Mouse (Mus musculus) forebrain, embryonic 15.5 days (tissue): ENCODE results near the gene Lrfn3. TPM values are rescaled to one million over a fixed set of nuclear protein-coding genes. Genes with fewer than 3 reads are reported as not detected.
A peak's percentile ranks its signal among the peaks of the same experiment; 100 is the strongest.

Experiments
- ATAC-seq: fragments of 200-750 bp; cut with Nextera tagmentation; replicated peaks from 2 replicates; pipeline ENCODE4 v1.8.0; 2017; ENCODE audit warnings: mild to moderate bottlenecking, moderate TSS enrichment, moderate library complexity
- H3K27ac ChIP-seq: fragments of 300-500 bp; sonication (generic); replicated peaks from 2 replicates; pipeline ENCODE4 v1.5.1; 2015; ENCODE audit warnings: mild to moderate bottlenecking, inconsistent platforms
- H3K27me3 ChIP-seq: fragments of 300-500 bp; sonication (generic); 2 replicates; pipeline ENCODE4 v1.6.1; 2015; ENCODE audit warnings: inconsistent platforms
- H3K36me3 ChIP-seq: fragments of 300-500 bp; sonication (generic); 2 replicates; pipeline ENCODE4 v1.6.1; 2015; ENCODE audit warnings: mild to moderate bottlenecking, inconsistent platforms
- H3K4me1 ChIP-seq: fragments of 300-500 bp; sonication (generic); 2 replicates; pipeline ENCODE4 v1.6.1; 2015; ENCODE audit warnings: inconsistent platforms
- H3K4me2 ChIP-seq: fragments of 300-500 bp; sonication (generic); replicated peaks from 2 replicates; pipeline ENCODE4 v1.6.1; 2015; ENCODE audit warnings: mild to moderate bottlenecking, inconsistent platforms
- H3K4me3 ChIP-seq: fragments of 300-500 bp; sonication (generic); 2 replicates; pipeline ENCODE4 v1.5.1; 2015; ENCODE audit warnings: mild to moderate bottlenecking, inconsistent platforms
- H3K9ac ChIP-seq: fragments of 300-500 bp; sonication (generic); replicated peaks from 2 replicates; pipeline ENCODE4 v1.6.1; 2015; ENCODE audit warnings: mild to moderate bottlenecking, inconsistent platforms
- H3K9me3 ChIP-seq: fragments of 300-500 bp; sonication (generic); 2 replicates; pipeline ENCODE4 v1.6.1; 2016; ENCODE audit warnings: inconsistent platforms
- WGBS: fragments of 180-500 bp; shearing (Covaris S2); methylation state at CpG from one replicate; pipeline ENCODE4 v1.1.7; 2015; ENCODE audit warnings: mixed read lengths; 5-methylcytosine and 5-hydroxymethylcytosine counted together
- polyA plus RNA-seq: library from polyadenylated mRNA; unstranded; fragments of >200 nt; fragmentation: Nextera tagmentation; extraction: Ambion mirVana; gene quantifications from 2 replicates; pipeline ENCODE4 v1.2.1, GENCODE M21; 2015

Lrfn3 gene
- polyA plus RNA-seq, 1 experiment from 2014 or later = 12.3 TPM

- Histone ChIP-seq H3K36me3 (no peaks in the 10 kb centered on the region), H3K27ac (peak overlapping the region; percentile 78), H3K4me1 (peaks cover 4% of the 10 kb centered on the region; the same call in 1 of the 2 replicates), H3K9ac (peak overlapping the region; percentile 53), H3K4me3 (peak overlapping the region; percentile 48), H3K9me3 (no peaks in the 10 kb centered on the region), H3K27me3 (no peaks in the 10 kb centered on the region), H3K4me2 (peak overlapping the region; percentile 52)
- WGBS = under 1% methylated on average over 21 of the region's 21 CpGs
- peak; percentile 100 for ATAC-seq
Observed at GRCm38 (mm10) chr7:30373501-30373962, 11.0 kb upstream of the Lrfn3 start.

GRCm38 (mm10) chr7:30367466-30367865 is 4.9 kb upstream of the Lrfn3 start:
- WGBS = 75% methylated on average over 2 of the region's 2 CpGs
- H3K9ac ChIP-seq = no peak overlapping the region
- H3K9me3 ChIP-seq = no peaks in the 10 kb centered on the region
- no peaks in the 10 kb centered on the region for H3K36me3 ChIP-seq
- no peak overlapping the region for H3K4me2 ChIP-seq
- ATAC-seq = no peak
- no peak overlapping the region for H3K27ac ChIP-seq
- 0 out of 2 replicates have a peak, but pooled peaks cover 3% of the 10 kb centered on the region for H3K27me3 ChIP-seq
- no peak overlapping the region for H3K4me3 ChIP-seq
- H3K4me1 ChIP-seq = peaks cover 9% of the 10 kb centered on the region

- peak; percentile 46 for ATAC-seq
- Histone ChIP-seq H3K27ac (peak overlapping the region; percentile 38; the same call in 1 of the 2 replicates), H3K27me3 (0 out of 2 replicates have a peak, but pooled peaks cover 3% of the 10 kb centered on the region), H3K9me3 (no peaks in the 10 kb centered on the region), H3K4me2 (peak overlapping the region; percentile 90), H3K9ac (peak overlapping the region; percentile 79), H3K36me3 (peaks cover 10% of the 10 kb centered on the region), H3K4me1 (peaks cover 46% of the 10 kb centered on the region), H3K4me3 (peak overlapping the region; percentile 63)
- WGBS = 69% methylated on average over 6 of the region's 6 CpGs
Observed at GRCm38 (mm10) chr7:30363344-30363738, 769 bp upstream of the Lrfn3 start.

- no peak overlapping the region; the same call in 1 of the 2 replicates for H3K4me2 ChIP-seq
- H3K4me1 ChIP-seq = peaks cover 60% of the 10 kb centered on the region
- no peak for ATAC-seq
- no peak overlapping the region for H3K9ac ChIP-seq
- 0 out of 2 replicates have a peak, but pooled peaks cover 3% of the 10 kb centered on the region for H3K27me3 ChIP-seq
- no peak overlapping the region for H3K4me3 ChIP-seq
- no peaks in the 10 kb centered on the region for H3K9me3 ChIP-seq
- peaks cover 23% of the 10 kb centered on the region for H3K36me3 ChIP-seq
- WGBS = 90% methylated on average over 17 of the region's 17 CpGs
- H3K27ac ChIP-seq = no peak overlapping the region
Observed at GRCm38 (mm10) chr7:30360028-30360427, 2.5 kb downstream of the Lrfn3 start.

GRCm38 (mm10) chr7:30359276-30359865 is 3.2 kb downstream of the Lrfn3 start:
- ATAC-seq = no peak
- H3K4me2 ChIP-seq = no peak overlapping the region
- no peak overlapping the region for H3K9ac ChIP-seq
- no peak overlapping the region for H3K4me3 ChIP-seq
- 90% methylated on average over 31 of the region's 31 CpGs for WGBS
- peaks cover 60% of the 10 kb centered on the region for H3K4me1 ChIP-seq
- no peaks in the 10 kb centered on the region for H3K27me3 ChIP-seq
- peaks cover 23% of the 10 kb centered on the region for H3K36me3 ChIP-seq
- no peaks in the 10 kb centered on the region for H3K9me3 ChIP-seq
- H3K27ac ChIP-seq = no peak overlapping the region

GRCm38 (mm10) chr7:30358378-30359186 is 4.0 kb downstream of the Lrfn3 start:
- H3K4me1 ChIP-seq = peaks cover 60% of the 10 kb centered on the region
- no peaks in the 10 kb centered on the region for H3K9me3 ChIP-seq
- WGBS = 81% methylated on average over 7 of the region's 7 CpGs
- H3K4me3 ChIP-seq = no peak overlapping the region
- no peak overlapping the region for H3K27ac ChIP-seq
- ATAC-seq = no peak
- H3K9ac ChIP-seq = no peak overlapping the region; the same call in 1 of the 2 replicates
- no peak overlapping the region for H3K4me2 ChIP-seq
- H3K27me3 ChIP-seq = no peaks in the 10 kb centered on the region
- peaks cover 23% of the 10 kb centered on the region for H3K36me3 ChIP-seq

GRCm38 (mm10) chr7:30354059-30354458 is 8.5 kb downstream of the Lrfn3 start:
- Histone ChIP-seq H3K4me1 (peaks cover 23% of the 10 kb centered on the region), H3K27me3 (no peaks in the 10 kb centered on the region), H3K36me3 (peaks cover 13% of the 10 kb centered on the region), H3K4me2 (no peak overlapping the region), H3K9me3 (no peaks in the 10 kb centered on the region), H3K9ac (no peak overlapping the region), H3K4me3 (no peak overlapping the region), H3K27ac (no peak overlapping the region)
- no peak for ATAC-seq
- 83% methylated on average over 4 of the region's 4 CpGs for WGBS

GRCm38 (mm10) chr7:30353279-30353822 is 9.2 kb downstream of the Lrfn3 start:
- H3K36me3 ChIP-seq = peaks cover 13% of the 10 kb centered on the region
- peaks cover 17% of the 10 kb centered on the region for H3K4me1 ChIP-seq
- H3K27me3 ChIP-seq = peaks cover 3% of the 10 kb centered on the region; the same call in 1 of the 2 replicates
- 15% methylated on average over 6 of the region's 6 CpGs for WGBS
- ATAC-seq = peak; percentile 53; the same call in 1 of the 2 replicates
- no peak overlapping the region for H3K4me2 ChIP-seq
- H3K27ac ChIP-seq = 0 out of 2 replicates have a peak overlapping the region, but pooled peaks have one; percentile 1
- no peak overlapping the region for H3K9ac ChIP-seq
- H3K9me3 ChIP-seq = no peaks in the 10 kb centered on the region
- no peak overlapping the region for H3K4me3 ChIP-seq

- peak overlapping the region; percentile 27 for H3K4me3 ChIP-seq
- peak; percentile 72 for ATAC-seq
- peak overlapping the region; percentile 45 for H3K4me2 ChIP-seq
- H3K9me3 ChIP-seq = no peaks in the 10 kb centered on the region
- H3K36me3 ChIP-seq = no peaks in the 10 kb centered on the region
- peaks cover 6% of the 10 kb centered on the region for H3K4me1 ChIP-seq
- H3K27me3 ChIP-seq = peaks cover 27% of the 10 kb centered on the region
- 2% methylated on average over 30 of the region's 30 CpGs for WGBS
- no peak overlapping the region for H3K27ac ChIP-seq
- no peak overlapping the region; the same call in 1 of the 2 replicates for H3K9ac ChIP-seq
Observed at GRCm38 (mm10) chr7:30347828-30348227, 14.7 kb downstream of the Lrfn3 start.

- no peak overlapping the region for H3K27ac ChIP-seq
- no peaks in the 10 kb centered on the region for H3K36me3 ChIP-seq
- no peak overlapping the region for H3K4me3 ChIP-seq
- peaks cover 27% of the 10 kb centered on the region for H3K27me3 ChIP-seq
- no peak for ATAC-seq
- WGBS = 28% methylated on average over 21 of the region's 21 CpGs
- H3K9me3 ChIP-seq = no peaks in the 10 kb centered on the region
- H3K9ac ChIP-seq = no peak overlapping the region
- H3K4me2 ChIP-seq = no peak overlapping the region
- H3K4me1 ChIP-seq = peaks cover 6% of the 10 kb centered on the region
Observed at GRCm38 (mm10) chr7:30346635-30347379, 15.8 kb downstream of the Lrfn3 start.

- Histone ChIP-seq H3K27me3 (peaks cover 2% of the 10 kb centered on the region; the same call in 1 of the 2 replicates), H3K4me1 (peaks cover 26% of the 10 kb centered on the region), H3K4me2 (no peak overlapping the region), H3K4me3 (no peak overlapping the region), H3K27ac (no peak overlapping the region), H3K9ac (no peak overlapping the region), H3K9me3 (no peaks in the 10 kb centered on the region), H3K36me3 (no peaks in the 10 kb centered on the region)
- 61% methylated on average over 5 of the region's 5 CpGs for WGBS
- ATAC-seq = no peak
Observed at GRCm38 (mm10) chr7:30339432-30340109, 23.0 kb downstream of the Lrfn3 start.
